Mouse (Mus musculus): Measurements from ENCODE around the gene Ulk4. TPM values are rescaled to one million over a fixed set of nuclear protein-coding genes. Genes with fewer than 3 reads are reported as not detected.
A peak's percentile ranks its signal among the peaks of the same experiment; 100 is the strongest.

Gene Ulk4
- 143 and 144 TPM in 2 replicates for polyA plus RNA-seq (2016; fragmentation: Nextera tagmentation; extraction: Ambion mirVana)

GRCm38 (mm10) chr9:121277118-121278060 lies at the start of gene Ulk4:
TSS of gene Ulk4 (minus strand) at chr9:121277197.
- peak; percentile 97 for ATAC-seq (ENCODE audit: low FRiP score, low read depth)
- no peaks in the 10 kb centered on the region for H3K27me3 ChIP-seq (replicated peaks)
- H3K9ac ChIP-seq = peak within 1 kb of the TSS; percentile 69
- H3K4me1 ChIP-seq = peaks cover 10% of the 10 kb centered on the region
- H3K4me3 ChIP-seq = peak within 1 kb of the TSS; percentile 68
- H3K36me3 ChIP-seq = no peaks in the 10 kb centered on the region
- WGBS = under 1% methylated on average over 59 of the region's 59 CpGs
- peaks cover 5% of the 10 kb centered on the region; the same call in 1 of the 2 replicates for H3K9me3 ChIP-seq
- H3K27ac ChIP-seq = peak within 1 kb of the TSS; percentile 64; the same call in 1 of the 2 replicates
- peak within 1 kb of the TSS; percentile 84 for H3K4me2 ChIP-seq (replicated peaks)

GRCm38 (mm10) chr9:121322034-121322433 lies 45.0 kb upstream of the Ulk4 start:
- H3K4me1 ChIP-seq = peaks cover 14% of the 10 kb centered on the region
- WGBS = 98% methylated on average over 14 of the region's 14 CpGs
- H3K27me3 ChIP-seq (replicated peaks) = no peaks in the 10 kb centered on the region
- no peak overlapping the region for H3K27ac ChIP-seq
- H3K4me3 ChIP-seq = no peak overlapping the region
- peaks cover 6% of the 10 kb centered on the region; the same call in 1 of the 2 replicates for H3K36me3 ChIP-seq
- no peak overlapping the region for H3K9ac ChIP-seq
- H3K4me2 ChIP-seq (replicated peaks) = no peak overlapping the region
- ATAC-seq (ENCODE audit: low FRiP score, low read depth) = no peak
- H3K9me3 ChIP-seq = no peaks in the 10 kb centered on the region

- WGBS = 93% methylated on average over 2 of the region's 2 CpGs
- Histone ChIP-seq H3K4me3 (no peak overlapping the region), H3K4me2 (replicated peaks) (no peak overlapping the region), H3K36me3 (peaks cover 6% of the 10 kb centered on the region; the same call in 1 of the 2 replicates), H3K9ac (no peak overlapping the region), H3K27ac (no peak overlapping the region), H3K4me1 (peaks cover 22% of the 10 kb centered on the region), H3K9me3 (no peaks in the 10 kb centered on the region), H3K27me3 (replicated peaks) (no peaks in the 10 kb centered on the region)
- no peak for ATAC-seq (ENCODE audit: low FRiP score, low read depth)
Measured at GRCm38 (mm10) chr9:121321118-121321517, 44.1 kb upstream of the Ulk4 start.

- H3K4me3 ChIP-seq = no peak overlapping the region
- peaks cover 29% of the 10 kb centered on the region for H3K4me1 ChIP-seq
- 75% methylated on average over 2 of the region's 2 CpGs for WGBS
- peaks cover 6% of the 10 kb centered on the region; the same call in 1 of the 2 replicates for H3K36me3 ChIP-seq
- H3K9me3 ChIP-seq = no peaks in the 10 kb centered on the region
- H3K4me2 ChIP-seq (replicated peaks) = no peak overlapping the region
- peak overlapping the region; percentile 15; the same call in 1 of the 2 replicates for H3K27ac ChIP-seq
- ATAC-seq (ENCODE audit: low FRiP score, low read depth) = no peak
- no peak overlapping the region for H3K9ac ChIP-seq
- H3K27me3 ChIP-seq (replicated peaks) = no peaks in the 10 kb centered on the region
Measured at GRCm38 (mm10) chr9:121320433-121320832, 43.4 kb upstream of the Ulk4 start.

GRCm38 (mm10) chr9:121319323-121319966 lies 42.4 kb upstream of the Ulk4 start:
- peaks cover 39% of the 10 kb centered on the region for H3K4me1 ChIP-seq
- H3K4me2 ChIP-seq (replicated peaks) = no peak overlapping the region
- H3K27ac ChIP-seq = peak overlapping the region; percentile 15; the same call in 1 of the 2 replicates
- WGBS = 43% methylated on average over 10 of the region's 10 CpGs
- ATAC-seq (ENCODE audit: low FRiP score, low read depth) = peak; percentile 39; the same call in 1 of the 2 replicates
- no peaks in the 10 kb centered on the region for H3K9me3 ChIP-seq
- no peaks in the 10 kb centered on the region for H3K27me3 ChIP-seq (replicated peaks)
- no peak overlapping the region for H3K4me3 ChIP-seq
- H3K36me3 ChIP-seq = peaks cover 6% of the 10 kb centered on the region; the same call in 1 of the 2 replicates
- no peak overlapping the region for H3K9ac ChIP-seq

- Histone ChIP-seq H3K27ac (no peak overlapping the region), H3K4me1 (peaks cover 65% of the 10 kb centered on the region)
Measured at GRCm38 (mm10) chr9:121316621-121317405, 39.8 kb upstream of the Ulk4 start.

GRCm38 (mm10) chr9:121315901-121316595 lies 39.1 kb upstream of the Ulk4 start:
- no peak for ATAC-seq (ENCODE audit: low FRiP score, low read depth)
- H3K27me3 ChIP-seq (replicated peaks) = no peaks in the 10 kb centered on the region
- H3K9ac ChIP-seq = no peak overlapping the region
- WGBS = 69% methylated on average over 4 of the region's 4 CpGs
- H3K36me3 ChIP-seq = no peaks in the 10 kb centered on the region
- no peaks in the 10 kb centered on the region for H3K9me3 ChIP-seq
- peaks cover 67% of the 10 kb centered on the region for H3K4me1 ChIP-seq
- 0 out of 2 replicates have a peak overlapping the region, but pooled peaks have one; percentile 5 for H3K4me2 ChIP-seq (replicated peaks)
- no peak overlapping the region for H3K4me3 ChIP-seq
- no peak overlapping the region for H3K27ac ChIP-seq

More at GRCm38 (mm10) chr9:121316621-121317405, 39.8 kb upstream of the Ulk4 start:
- no peaks in the 10 kb centered on the region for H3K27me3 ChIP-seq (replicated peaks)
- H3K9ac ChIP-seq = 0 out of 2 replicates have a peak overlapping the region, but pooled peaks have one; percentile 10
- 0 out of 2 replicates have a peak overlapping the region, but pooled peaks have one; percentile 5 for H3K4me2 ChIP-seq (replicated peaks)
- no peak for ATAC-seq (ENCODE audit: low FRiP score, low read depth)
- no peaks in the 10 kb centered on the region for H3K9me3 ChIP-seq
- no peak overlapping the region for H3K4me3 ChIP-seq
- WGBS = 60% methylated on average over 12 of the region's 12 CpGs
- peaks cover 2% of the 10 kb centered on the region; the same call in 1 of the 2 replicates for H3K36me3 ChIP-seq

- peak overlapping the region; percentile 62 for H3K4me2 ChIP-seq (replicated peaks)
- peak; percentile 7; the same call in 1 of the 2 replicates for ATAC-seq (ENCODE audit: low FRiP score, low read depth)
- peak overlapping the region; percentile 47 for H3K9ac ChIP-seq
- H3K27me3 ChIP-seq (replicated peaks) = no peaks in the 10 kb centered on the region
- peak overlapping the region; percentile 93 for H3K27ac ChIP-seq
- H3K4me3 ChIP-seq = peak overlapping the region; percentile 23; the same call in 1 of the 2 replicates
- WGBS = 11% methylated on average over 14 of the region's 14 CpGs
- H3K9me3 ChIP-seq = no peaks in the 10 kb centered on the region
- peaks cover 72% of the 10 kb centered on the region for H3K4me1 ChIP-seq
- no peaks in the 10 kb centered on the region for H3K36me3 ChIP-seq
Measured at GRCm38 (mm10) chr9:121314541-121315152, 37.6 kb upstream of the Ulk4 start.

- Histone ChIP-seq H3K9ac (peak overlapping the region; percentile 47), H3K27me3 (replicated peaks) (no peaks in the 10 kb centered on the region), H3K4me3 (peak overlapping the region; percentile 23; the same call in 1 of the 2 replicates), H3K36me3 (no peaks in the 10 kb centered on the region), H3K9me3 (no peaks in the 10 kb centered on the region), H3K27ac (peak overlapping the region; percentile 93), H3K4me1 (peaks cover 76% of the 10 kb centered on the region), H3K4me2 (replicated peaks) (peak overlapping the region; percentile 62)
- under 1% methylated on average over 21 of the region's 21 CpGs for WGBS
- peak; percentile 78 for ATAC-seq (ENCODE audit: low FRiP score, low read depth)
Measured at GRCm38 (mm10) chr9:121313656-121314374, 36.8 kb upstream of the Ulk4 start.

GRCm38 (mm10) chr9:121312237-121312891 lies 35.4 kb upstream of the Ulk4 start:
- H3K9me3 ChIP-seq = no peaks in the 10 kb centered on the region
- no peaks in the 10 kb centered on the region for H3K36me3 ChIP-seq
- ATAC-seq (ENCODE audit: low FRiP score, low read depth) = peak; percentile 15
- peaks cover 78% of the 10 kb centered on the region for H3K4me1 ChIP-seq
- H3K27ac ChIP-seq = peak overlapping the region; percentile 93; the same call in 1 of the 2 replicates
- no peaks in the 10 kb centered on the region for H3K27me3 ChIP-seq (replicated peaks)
- H3K4me2 ChIP-seq (replicated peaks) = peak overlapping the region; percentile 62
- H3K9ac ChIP-seq = no peak overlapping the region; the same call in 1 of the 2 replicates
- H3K4me3 ChIP-seq = no peak overlapping the region
- 22% methylated on average over 10 of the region's 10 CpGs for WGBS
